Mouse (Mus musculus) myocyte (in vitro differentiated cells): ENCODE measurements around the gene Adcy2.

Source experiments
- MAX ChIP-seq: IDR thresholded peaks from one replicate; pipeline ENCODE4 v1.6.1; 2011; ENCODE audit warnings: low read depth, mild to moderate bottlenecking, control low read depth
- POLR2A ChIP-seq: IDR thresholded peaks from one replicate; pipeline ENCODE4 v1.6.1; 2011; ENCODE audit warnings: low read depth, mild to moderate bottlenecking, control low read depth, moderate library complexity; ENCODE audit not compliant: insufficient read length
- POLR2AphosphoS2 ChIP-seq: IDR thresholded peaks from one replicate; pipeline ENCODE4 v1.6.1; 2011; ENCODE audit warnings: low read depth, control low read depth; ENCODE audit not compliant: insufficient read length
- REST ChIP-seq: IDR thresholded peaks from one replicate; pipeline ENCODE4 v1.6.1; 2011; ENCODE audit warnings: mild to moderate bottlenecking, control low read depth, moderate library complexity; ENCODE audit not compliant: insufficient read depth, insufficient read length
- SRF ChIP-seq: IDR thresholded peaks from one replicate; pipeline ENCODE4 v1.6.1; 2011; ENCODE audit warnings: low read depth; ENCODE audit not compliant: control insufficient read depth, insufficient read length
- TCF12 ChIP-seq: IDR thresholded peaks from one replicate; pipeline ENCODE4 v1.6.1; 2011; ENCODE audit warnings: mild to moderate bottlenecking, control low read depth; ENCODE audit not compliant: poor library complexity, insufficient read depth, severe bottlenecking
- TCF3 ChIP-seq: IDR thresholded peaks from one replicate; pipeline ENCODE4 v1.6.1; 2011; ENCODE audit warnings: low read depth, control low read depth; ENCODE audit not compliant: insufficient read length
- USF1 ChIP-seq: IDR thresholded peaks from one replicate; pipeline ENCODE4 v1.6.1; 2011; ENCODE audit warnings: low read depth, mild to moderate bottlenecking, control low read depth, moderate library complexity

GRCm38 (mm10) chr13:68642786-68643185 lies 356.6 kb downstream of the Adcy2 start:
- no peak for TF ChIP-seq POLR2AphosphoS2
- no peak for TF ChIP-seq USF1
- no peak for TF ChIP-seq POLR2A
- TF ChIP-seq TCF12: no peak
- TF ChIP-seq MAX: no peak
- TF ChIP-seq TCF3: no peak
- no peak for TF ChIP-seq SRF
- TF ChIP-seq REST: no peak
